Mouse (Mus musculus): Measurements from ENCODE around the gene Hoxd10. TPM values are rescaled to one million over a fixed set of nuclear protein-coding genes. Genes with fewer than 3 reads are reported as not detected.

Hoxd10 gene
- polyA plus RNA-seq, 2 experiments: 0.07 TPM; not detected in 1

DNA sequence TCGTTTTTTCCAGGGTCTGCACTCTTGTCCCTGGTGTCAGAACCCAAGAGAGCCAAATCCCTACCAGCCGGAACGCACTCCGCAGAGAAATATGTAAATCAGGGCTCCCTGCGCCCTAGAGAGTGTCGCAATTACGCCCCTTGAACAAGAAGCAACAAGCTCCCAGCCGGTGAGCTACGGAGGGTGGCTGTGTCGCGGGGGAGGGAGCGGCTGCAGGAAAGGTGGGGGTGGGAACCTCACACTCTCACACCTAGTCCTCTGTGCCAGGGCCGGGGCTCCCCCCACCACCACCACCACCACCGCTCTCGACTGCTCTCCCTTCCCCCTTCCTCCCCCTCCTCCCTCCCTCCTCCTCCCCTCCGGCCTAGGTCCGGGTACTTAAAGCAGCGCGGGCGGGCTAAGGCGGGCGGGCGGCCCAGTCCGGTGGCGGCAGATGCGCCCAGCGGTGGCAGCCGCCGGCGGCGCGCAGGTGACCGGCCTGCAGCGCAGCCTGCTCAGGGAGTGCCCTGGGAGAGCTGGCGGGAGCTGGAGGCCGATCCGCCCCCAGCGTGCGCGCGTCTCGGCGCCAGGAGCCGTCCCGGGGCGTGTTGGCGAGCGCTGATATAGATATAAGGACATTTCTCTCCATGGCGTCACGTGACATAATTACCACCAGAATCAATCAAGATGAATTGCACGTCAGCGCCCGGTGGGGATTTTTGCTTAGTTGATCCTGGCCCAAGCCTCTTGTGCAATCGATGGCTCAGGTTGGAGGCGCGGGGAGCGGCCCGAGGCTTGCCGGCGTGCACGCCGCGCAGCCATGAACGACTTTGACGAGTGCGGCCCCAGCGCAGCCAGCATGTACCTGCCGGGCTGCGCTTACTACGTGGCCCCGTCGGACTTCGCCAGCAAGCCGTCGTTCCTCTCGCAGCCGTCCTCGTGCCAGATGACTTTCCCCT is 9.9 kb upstream of the Hoxd10 start:
- TF ChIP-seq EP300 (IDR thresholded peaks at IDR 0.05; ENCODE audit: low read depth): no peak
- TF ChIP-seq CTCF (IDR thresholded peaks at IDR 0.05; ENCODE audit: low read depth): no peak
- H3K9me3 ChIP-seq (ENCODE audit: control insufficient read depth, low read length): no peaks in the 10 kb centered on the region
- no peak overlapping the region for H3K4me3 ChIP-seq (ENCODE audit: insufficient read depth in 1 of 2, low read depth in 2 of 2, low read length in 2 of 2)
- H3K4me1 ChIP-seq (replicated peaks; ENCODE audit: control insufficient read depth in 2 of 2, insufficient read depth in 2 of 2, low read length in 1 of 2): no peaks in the 10 kb centered on the region
- DNase-seq (ENCODE audit: low read depth in 3 of 3, low spot score in 3 of 3): no peak
- ATAC-seq (ENCODE audit: insufficient read depth): no peak
- 2% methylated on average over 78 of the region's 78 CpGs for WGBS (ENCODE audit: insufficient replicate concordance)
- no peak overlapping the region for H3K9ac ChIP-seq (replicated peaks)
- H3K27ac ChIP-seq: no peak overlapping the region
- H3K36me3 ChIP-seq (replicated peaks; ENCODE audit: control insufficient read depth, insufficient read depth, low read depth): no peaks in the 10 kb centered on the region
- H3K27me3 ChIP-seq (ENCODE audit: control insufficient read depth, insufficient read depth, low read length): peaks cover 97% of the 10 kb centered on the region
- no peak overlapping the region for H3K4me2 ChIP-seq (ENCODE audit: low read depth)

GRCm38 (mm10) chr2:74682796-74683195 is 8.9 kb upstream of the Hoxd10 start:
- no peaks in the 10 kb centered on the region for H3K9me3 ChIP-seq (ENCODE audit: control insufficient read depth, low read length)
- H3K27me3 ChIP-seq (ENCODE audit: control insufficient read depth, insufficient read depth, low read length): peaks cover 97% of the 10 kb centered on the region
- H3K4me3 ChIP-seq (ENCODE audit: insufficient read depth in 1 of 2, low read depth in 2 of 2, low read length in 2 of 2): no peak overlapping the region
- no peak overlapping the region for H3K4me2 ChIP-seq (ENCODE audit: low read depth)
- no peak overlapping the region for H3K9ac ChIP-seq (replicated peaks)
- DNase-seq (ENCODE audit: low read depth in 3 of 3, low spot score in 3 of 3) (no peak), ATAC-seq (ENCODE audit: insufficient read depth) (no peak)
- H3K27ac ChIP-seq: no peak overlapping the region
- no peak for TF ChIP-seq EP300 (IDR thresholded peaks at IDR 0.05; ENCODE audit: low read depth)
- no peak for TF ChIP-seq CTCF (IDR thresholded peaks at IDR 0.05; ENCODE audit: low read depth)
- H3K36me3 ChIP-seq (replicated peaks; ENCODE audit: control insufficient read depth, insufficient read depth, low read depth): no peaks in the 10 kb centered on the region
- WGBS (ENCODE audit: insufficient replicate concordance): 3% methylated on average over 50 of the region's 51 CpGs
- no peaks in the 10 kb centered on the region for H3K4me1 ChIP-seq (replicated peaks; ENCODE audit: control insufficient read depth in 2 of 2, insufficient read depth in 2 of 2, low read length in 1 of 2)

- no peak overlapping the region for H3K4me2 ChIP-seq (ENCODE audit: low read depth)
- no peak overlapping the region for H3K4me3 ChIP-seq (ENCODE audit: insufficient read depth in 1 of 2, low read depth in 2 of 2, low read length in 2 of 2)
- ATAC-seq (ENCODE audit: insufficient read depth): no peak
- no peak for TF ChIP-seq EP300 (IDR thresholded peaks at IDR 0.05; ENCODE audit: low read depth)
- no peak for TF ChIP-seq CTCF (IDR thresholded peaks at IDR 0.05; ENCODE audit: low read depth)
- no peak overlapping the region for H3K9ac ChIP-seq (replicated peaks)
- 3% methylated on average over 18 of the region's 18 CpGs for WGBS (ENCODE audit: insufficient replicate concordance)
- no peaks in the 10 kb centered on the region for H3K9me3 ChIP-seq (ENCODE audit: control insufficient read depth, low read length)
- no peaks in the 10 kb centered on the region for H3K4me1 ChIP-seq (replicated peaks; ENCODE audit: control insufficient read depth in 2 of 2, insufficient read depth in 2 of 2, low read length in 1 of 2)
- no peak for DNase-seq (ENCODE audit: low read depth in 3 of 3, low spot score in 3 of 3)
- H3K36me3 ChIP-seq (replicated peaks; ENCODE audit: control insufficient read depth, insufficient read depth, low read depth): no peaks in the 10 kb centered on the region
- H3K27me3 ChIP-seq (ENCODE audit: control insufficient read depth, insufficient read depth, low read length): peaks cover 97% of the 10 kb centered on the region
- no peak overlapping the region for H3K27ac ChIP-seq
These were observed 8.2 kb upstream of the Hoxd10 start for GRCm38 (mm10) chr2:74683471-74683951.

- Histone ChIP-seq H3K36me3 (replicated peaks; ENCODE audit: control insufficient read depth, insufficient read depth, low read depth) (no peaks in the 10 kb centered on the region), H3K4me3 (ENCODE audit: insufficient read depth in 1 of 2, low read depth in 2 of 2, low read length in 2 of 2) (no peak overlapping the region), H3K27me3 (ENCODE audit: control insufficient read depth, insufficient read depth, low read length) (peaks cover 97% of the 10 kb centered on the region), H3K9ac (replicated peaks) (no peak overlapping the region), H3K9me3 (ENCODE audit: control insufficient read depth, low read length) (no peaks in the 10 kb centered on the region), H3K27ac (no peak overlapping the region), H3K4me1 (replicated peaks; ENCODE audit: control insufficient read depth in 2 of 2, insufficient read depth in 2 of 2, low read length in 1 of 2) (no peaks in the 10 kb centered on the region), H3K4me2 (ENCODE audit: low read depth) (no peak overlapping the region)
- 1% methylated on average over 12 of the region's 12 CpGs for WGBS (ENCODE audit: insufficient replicate concordance)
- TF ChIP-seq EP300 (IDR thresholded peaks at IDR 0.05; ENCODE audit: low read depth): no peak
- no peak for TF ChIP-seq CTCF (IDR thresholded peaks at IDR 0.05; ENCODE audit: low read depth)
- DNase-seq (ENCODE audit: low read depth in 3 of 3, low spot score in 3 of 3) (no peak), ATAC-seq (ENCODE audit: insufficient read depth) (no peak)
These were observed 7.6 kb upstream of the Hoxd10 start for GRCm38 (mm10) chr2:74684106-74684505.

GRCm38 (mm10) chr2:74685059-74685603 is 6.6 kb upstream of the Hoxd10 start:
- DNase-seq (ENCODE audit: low read depth in 3 of 3, low spot score in 3 of 3) (no peak), ATAC-seq (ENCODE audit: insufficient read depth) (no peak)
- Histone ChIP-seq H3K9me3 (ENCODE audit: control insufficient read depth, low read length) (no peaks in the 10 kb centered on the region), H3K4me1 (replicated peaks; ENCODE audit: control insufficient read depth in 2 of 2, insufficient read depth in 2 of 2, low read length in 1 of 2) (no peaks in the 10 kb centered on the region), H3K27me3 (ENCODE audit: control insufficient read depth, insufficient read depth, low read length) (peaks cover 97% of the 10 kb centered on the region), H3K4me3 (ENCODE audit: insufficient read depth in 1 of 2, low read depth in 2 of 2, low read length in 2 of 2) (no peak overlapping the region), H3K36me3 (replicated peaks; ENCODE audit: control insufficient read depth, insufficient read depth, low read depth) (no peaks in the 10 kb centered on the region), H3K4me2 (ENCODE audit: low read depth) (no peak overlapping the region), H3K27ac (no peak overlapping the region), H3K9ac (replicated peaks) (no peak overlapping the region)
- WGBS (ENCODE audit: insufficient replicate concordance): 16% methylated on average over 4 of the region's 4 CpGs
- TF ChIP-seq EP300 (IDR thresholded peaks at IDR 0.05; ENCODE audit: low read depth) (no peak), CTCF (IDR thresholded peaks at IDR 0.05; ENCODE audit: low read depth) (no peak)

Data from liver, embryonic 14.5 days (tissue).